Mouse (Mus musculus): ENCODE measurements around the gene Fam166b.

- TF ChIP-seq CTCF (IDR thresholded peaks at IDR 0.05; ENCODE audit: extremely low read depth, insufficient read depth, insufficient read length, insufficient replicate concordance) (no peak), POLR2A (IDR thresholded peaks at IDR 0.05; ENCODE audit: low read depth, low read length) (no peak)
Observed at GRCm38 (mm10) chr4:43457124-43457523, 28.2 kb upstream of the Fam166b start.

All from spleen, adult 2 months (tissue).